Mouse (Mus musculus) forebrain, embryonic 15.5 days (tissue): ENCODE results near the gene Dtx1. TPM values are rescaled to one million over a fixed set of nuclear protein-coding genes. Genes with fewer than 3 reads are reported as not detected.

ENCODE experiments used
- ATAC-seq: fragments of 200-750 bp; cut with Nextera tagmentation; replicated peaks from 2 replicates; pipeline ENCODE4 v1.8.0; 2017; ENCODE audit warnings: mild to moderate bottlenecking, moderate TSS enrichment, moderate library complexity
- H3K27ac ChIP-seq: fragments of 300-500 bp; sonication (generic); replicated peaks from 2 replicates; pipeline ENCODE4 v1.5.1; 2015; ENCODE audit warnings: mild to moderate bottlenecking, inconsistent platforms
- H3K27me3 ChIP-seq: fragments of 300-500 bp; sonication (generic); 2 replicates; pipeline ENCODE4 v1.6.1; 2015; ENCODE audit warnings: inconsistent platforms
- H3K36me3 ChIP-seq: fragments of 300-500 bp; sonication (generic); 2 replicates; pipeline ENCODE4 v1.6.1; 2015; ENCODE audit warnings: mild to moderate bottlenecking, inconsistent platforms
- H3K4me1 ChIP-seq: fragments of 300-500 bp; sonication (generic); 2 replicates; pipeline ENCODE4 v1.6.1; 2015; ENCODE audit warnings: inconsistent platforms
- H3K4me2 ChIP-seq: fragments of 300-500 bp; sonication (generic); replicated peaks from 2 replicates; pipeline ENCODE4 v1.6.1; 2015; ENCODE audit warnings: mild to moderate bottlenecking, inconsistent platforms
- H3K4me3 ChIP-seq: fragments of 300-500 bp; sonication (generic); 2 replicates; pipeline ENCODE4 v1.5.1; 2015; ENCODE audit warnings: mild to moderate bottlenecking, inconsistent platforms
- H3K9ac ChIP-seq: fragments of 300-500 bp; sonication (generic); replicated peaks from 2 replicates; pipeline ENCODE4 v1.6.1; 2015; ENCODE audit warnings: mild to moderate bottlenecking, inconsistent platforms
- H3K9me3 ChIP-seq: fragments of 300-500 bp; sonication (generic); 2 replicates; pipeline ENCODE4 v1.6.1; 2016; ENCODE audit warnings: inconsistent platforms
- WGBS: fragments of 180-500 bp; shearing (Covaris S2); methylation state at CpG from one replicate; pipeline ENCODE4 v1.1.7; 2015; ENCODE audit warnings: mixed read lengths; 5-methylcytosine and 5-hydroxymethylcytosine counted together
- polyA plus RNA-seq: library from polyadenylated mRNA; unstranded; fragments of >200 nt; fragmentation: Nextera tagmentation; extraction: Ambion mirVana; gene quantifications from 2 replicates; pipeline ENCODE4 v1.2.1, GENCODE M21; 2015

Dtx1 gene
- polyA plus RNA-seq, 1 experiment from 2014 or later: 52.8 TPM

GRCm38 (mm10) chr5:120702969-120703368, 8.8 kb downstream of the Dtx1 start:
- H3K4me1 ChIP-seq: peaks cover 70% of the 10 kb centered on the region
- H3K27ac ChIP-seq: 0 out of 2 replicates have a peak overlapping the region, but pooled peaks have one; percentile 4
- H3K9me3 ChIP-seq: no peaks in the 10 kb centered on the region
- no peaks in the 10 kb centered on the region for H3K27me3 ChIP-seq
- no peak overlapping the region for H3K4me3 ChIP-seq
- no peak overlapping the region for H3K9ac ChIP-seq
- 51% methylated on average over 2 of the region's 2 CpGs for WGBS
- H3K36me3 ChIP-seq: no peaks in the 10 kb centered on the region
- ATAC-seq: no peak
- H3K4me2 ChIP-seq: no peak overlapping the region

- Histone ChIP-seq H3K9ac (no peak overlapping the region), H3K27me3 (no peaks in the 10 kb centered on the region), H3K4me3 (no peak overlapping the region), H3K4me2 (no peak overlapping the region), H3K4me1 (peaks cover 64% of the 10 kb centered on the region), H3K27ac (no peak overlapping the region), H3K36me3 (no peaks in the 10 kb centered on the region), H3K9me3 (no peaks in the 10 kb centered on the region)
- 72% methylated on average over 4 of the region's 4 CpGs for WGBS
- no peak for ATAC-seq
Measured at GRCm38 (mm10) chr5:120702421-120702820, 9.3 kb downstream of the Dtx1 start.

DNA sequence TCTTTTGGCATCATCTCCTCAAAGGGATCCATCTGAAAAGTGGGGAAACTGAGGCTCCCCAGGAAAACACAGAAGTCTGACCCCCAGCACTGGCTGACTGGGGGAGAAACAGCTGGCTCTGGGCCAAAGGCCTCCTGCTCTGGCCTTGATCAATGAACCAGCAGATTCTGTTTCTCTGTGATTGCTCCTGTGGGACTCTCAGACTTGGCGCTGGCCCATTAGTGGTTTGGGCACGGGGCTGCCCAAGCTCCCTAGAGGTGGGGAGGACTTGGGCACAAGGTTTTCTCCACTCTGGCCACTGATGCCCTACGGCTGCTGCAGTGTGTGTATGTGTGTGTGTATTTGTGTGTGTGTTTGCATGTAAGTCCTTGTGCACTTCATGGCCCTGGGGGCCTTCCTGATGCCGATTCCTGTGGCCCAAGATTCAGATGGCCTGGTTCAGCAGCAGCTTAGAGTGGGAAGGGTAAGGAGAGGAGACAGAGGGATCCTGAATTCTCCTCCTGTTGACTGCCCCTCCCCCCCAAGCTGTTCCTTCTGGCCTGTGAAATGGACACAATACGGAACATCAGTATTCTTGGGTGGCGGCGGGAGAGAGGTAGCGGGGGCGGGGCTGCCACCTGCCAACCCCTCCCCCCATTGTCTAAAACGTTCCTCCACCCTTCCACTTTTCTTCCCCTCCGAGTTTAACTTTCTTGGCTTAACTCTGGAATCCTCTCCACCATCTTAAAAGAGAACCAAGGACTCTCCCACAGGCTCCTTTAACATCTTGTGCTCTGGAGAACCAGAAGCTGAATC, 10.5 kb downstream of the Dtx1 start:
- Histone ChIP-seq H3K4me3 (no peak overlapping the region), H3K27ac (no peak overlapping the region), H3K4me2 (no peak overlapping the region), H3K9ac (no peak overlapping the region), H3K27me3 (no peaks in the 10 kb centered on the region), H3K9me3 (no peaks in the 10 kb centered on the region), H3K36me3 (no peaks in the 10 kb centered on the region), H3K4me1 (peaks cover 52% of the 10 kb centered on the region)
- WGBS: 56% methylated on average over 11 of the region's 11 CpGs
- ATAC-seq: no peak

- Histone ChIP-seq H3K27ac (peak overlapping the region; percentile 31; the same call in 1 of the 2 replicates), H3K27me3 (peaks cover 23% of the 10 kb centered on the region), H3K9ac (no peak overlapping the region), H3K36me3 (peaks cover 8% of the 10 kb centered on the region), H3K9me3 (no peaks in the 10 kb centered on the region), H3K4me3 (no peak overlapping the region), H3K4me1 (peaks cover 47% of the 10 kb centered on the region), H3K4me2 (no peak overlapping the region)
- no peak for ATAC-seq
- 26% methylated on average over 16 of the region's 16 CpGs for WGBS
Measured at GRCm38 (mm10) chr5:120698801-120699391, 12.8 kb downstream of the Dtx1 start.

DNA sequence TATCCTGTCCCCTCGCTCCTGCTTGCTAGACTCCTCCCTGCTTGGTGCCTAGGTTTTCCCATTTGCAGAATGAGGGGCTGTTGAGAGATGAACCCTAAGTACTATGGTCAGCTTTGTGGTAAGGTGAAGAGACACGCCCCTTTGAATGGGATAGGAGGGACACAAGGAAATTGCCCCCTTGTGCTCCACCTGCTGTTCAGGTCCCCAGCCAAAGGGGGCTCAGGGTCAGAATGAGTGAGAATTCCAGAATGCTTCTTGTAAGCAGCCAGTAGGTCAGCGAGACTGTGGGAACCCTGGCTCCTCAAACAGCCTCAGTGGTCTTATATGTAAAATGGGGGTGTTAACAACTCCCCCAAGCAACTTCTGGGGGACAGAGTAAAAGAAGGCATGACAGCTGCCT, 13.5 kb downstream of the Dtx1 start:
- 72% methylated on average over 3 of the region's 3 CpGs for WGBS
- peaks cover 26% of the 10 kb centered on the region for H3K27me3 ChIP-seq
- no peaks in the 10 kb centered on the region for H3K9me3 ChIP-seq
- no peak overlapping the region for H3K27ac ChIP-seq
- H3K4me1 ChIP-seq: peaks cover 47% of the 10 kb centered on the region
- no peak for ATAC-seq
- no peak overlapping the region for H3K4me3 ChIP-seq
- H3K4me2 ChIP-seq: no peak overlapping the region
- no peak overlapping the region for H3K9ac ChIP-seq
- peaks cover 14% of the 10 kb centered on the region for H3K36me3 ChIP-seq

DNA sequence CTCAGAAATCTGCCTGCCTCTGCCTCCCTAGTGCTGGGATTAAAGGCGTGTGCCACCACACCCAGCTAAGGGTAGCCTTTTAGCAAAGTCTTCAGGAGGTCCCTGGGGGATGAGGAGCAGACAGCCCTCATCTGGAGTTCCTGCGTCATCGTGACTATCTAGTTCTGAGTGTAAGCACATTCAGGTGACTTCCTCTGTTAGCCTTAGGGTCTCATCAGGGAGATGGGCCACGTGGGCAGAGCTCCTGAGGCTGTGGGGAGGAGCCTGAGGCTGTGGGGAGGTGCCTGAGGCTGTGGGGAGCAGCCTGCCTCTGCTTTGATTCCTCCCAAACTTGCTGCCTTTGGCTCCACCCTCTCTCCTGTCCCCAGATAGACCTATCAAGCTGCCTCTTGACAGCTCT, 14.9 kb downstream of the Dtx1 start:
- H3K4me3 ChIP-seq: no peak overlapping the region
- ATAC-seq: no peak
- no peaks in the 10 kb centered on the region for H3K9me3 ChIP-seq
- H3K9ac ChIP-seq: no peak overlapping the region
- peaks cover 26% of the 10 kb centered on the region for H3K27me3 ChIP-seq
- H3K4me2 ChIP-seq: no peak overlapping the region
- no peak overlapping the region for H3K27ac ChIP-seq
- H3K36me3 ChIP-seq: peaks cover 17% of the 10 kb centered on the region
- 65% methylated on average over 4 of the region's 4 CpGs for WGBS
- H3K4me1 ChIP-seq: peaks cover 39% of the 10 kb centered on the region

DNA sequence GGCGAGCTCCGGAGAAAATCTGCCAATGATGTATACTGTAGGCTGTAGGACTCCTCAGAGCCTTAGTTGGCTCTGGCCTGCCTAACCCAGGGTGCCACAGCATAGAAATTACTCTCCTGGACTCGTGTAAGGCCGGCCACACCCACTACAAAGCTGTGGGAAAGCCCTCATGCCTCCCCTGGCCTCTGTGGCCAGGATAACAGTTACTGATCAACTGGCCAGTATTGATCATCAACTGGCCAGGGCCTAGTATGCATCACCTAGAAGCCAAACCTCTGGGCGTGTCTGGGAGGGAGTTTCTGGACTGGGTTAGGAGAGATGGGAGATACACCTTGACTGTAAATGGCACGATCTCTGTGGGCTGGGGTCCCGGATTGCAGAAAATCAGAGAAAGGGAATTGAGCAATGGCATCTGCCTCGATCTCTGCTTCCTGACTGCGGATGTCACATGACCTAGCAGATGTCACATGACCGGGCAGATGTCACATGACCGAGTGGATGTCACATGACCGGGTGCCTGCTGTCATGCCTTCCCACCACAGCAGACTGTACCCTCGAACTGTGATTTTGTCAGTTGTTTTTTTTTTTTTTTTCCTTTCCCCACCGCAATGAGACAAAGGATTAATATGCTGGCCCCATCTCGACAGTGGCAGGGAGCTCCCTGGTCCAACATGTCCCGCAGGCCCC, 15.5 kb downstream of the Dtx1 start:
- Histone ChIP-seq H3K27me3 (peaks cover 26% of the 10 kb centered on the region), H3K4me3 (no peak overlapping the region), H3K4me2 (no peak overlapping the region), H3K9me3 (no peaks in the 10 kb centered on the region), H3K27ac (no peak overlapping the region), H3K4me1 (peaks cover 36% of the 10 kb centered on the region), H3K36me3 (peaks cover 17% of the 10 kb centered on the region), H3K9ac (no peak overlapping the region)
- ATAC-seq: no peak
- WGBS: 74% methylated on average over 16 of the region's 16 CpGs

- peaks cover 26% of the 10 kb centered on the region for H3K27me3 ChIP-seq
- H3K4me2 ChIP-seq: peak overlapping the region; percentile 11; the same call in 1 of the 2 replicates
- H3K9me3 ChIP-seq: no peaks in the 10 kb centered on the region
- WGBS: 3% methylated on average over 41 of the region's 41 CpGs
- no peak overlapping the region for H3K27ac ChIP-seq
- H3K4me3 ChIP-seq: no peak overlapping the region
- no peak overlapping the region for H3K9ac ChIP-seq
- H3K4me1 ChIP-seq: peaks cover 28% of the 10 kb centered on the region
- no peak for ATAC-seq
- peaks cover 17% of the 10 kb centered on the region for H3K36me3 ChIP-seq
Measured at GRCm38 (mm10) chr5:120694695-120695074, 17.0 kb downstream of the Dtx1 start.

DNA sequence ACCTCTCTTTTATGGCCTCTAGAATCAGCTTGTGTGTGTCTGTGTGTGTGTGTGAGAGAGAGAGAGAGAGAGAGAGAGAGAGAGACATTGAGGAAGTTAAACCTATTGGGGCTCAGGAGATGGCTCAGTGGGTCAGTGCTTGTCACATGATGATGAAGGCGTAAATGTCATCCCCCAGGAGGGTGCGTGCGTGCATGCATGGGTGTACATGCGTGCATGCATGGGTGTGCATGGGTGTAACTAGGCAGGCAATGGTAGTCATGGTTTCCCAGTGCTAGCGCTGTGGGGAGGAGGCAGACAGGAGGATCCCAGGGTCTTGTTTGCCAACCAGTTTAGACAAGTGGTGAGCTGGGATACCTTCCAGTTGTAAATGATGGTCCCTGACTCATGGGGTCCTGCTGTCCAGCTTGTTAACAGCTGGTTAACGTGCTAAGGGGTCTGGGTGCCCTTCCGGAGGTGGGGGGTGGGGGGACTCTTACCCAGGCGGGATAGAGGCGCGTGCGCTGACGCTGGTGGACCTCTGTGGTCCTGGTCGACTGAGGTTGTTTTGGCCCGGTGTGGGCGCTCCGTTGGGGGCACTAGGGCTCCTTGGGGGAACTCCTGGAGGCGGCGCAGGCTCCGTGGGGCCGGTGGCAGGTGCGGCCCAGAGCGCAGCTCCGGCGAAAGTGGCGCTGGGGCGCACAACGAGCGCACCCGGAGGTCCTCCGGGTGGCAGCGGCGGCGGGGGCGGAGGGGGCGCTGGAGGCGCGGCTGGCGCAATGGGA, 17.6 kb downstream of the Dtx1 start:
- no peak overlapping the region for H3K9ac ChIP-seq
- H3K4me3 ChIP-seq: no peak overlapping the region
- H3K4me2 ChIP-seq: peak overlapping the region; percentile 11; the same call in 1 of the 2 replicates
- peaks cover 22% of the 10 kb centered on the region for H3K4me1 ChIP-seq
- H3K9me3 ChIP-seq: no peaks in the 10 kb centered on the region
- ATAC-seq: no peak
- H3K27ac ChIP-seq: no peak overlapping the region
- peaks cover 17% of the 10 kb centered on the region for H3K36me3 ChIP-seq
- H3K27me3 ChIP-seq: peaks cover 26% of the 10 kb centered on the region
- WGBS: 15% methylated on average over 38 of the region's 38 CpGs

- peaks cover 17% of the 10 kb centered on the region for H3K36me3 ChIP-seq
- ATAC-seq: no peak
- no peak overlapping the region for H3K4me3 ChIP-seq
- no peak overlapping the region for H3K27ac ChIP-seq
- H3K4me1 ChIP-seq: peaks cover 13% of the 10 kb centered on the region
- peaks cover 26% of the 10 kb centered on the region for H3K27me3 ChIP-seq
- H3K4me2 ChIP-seq: no peak overlapping the region
- H3K9me3 ChIP-seq: no peaks in the 10 kb centered on the region
- WGBS: 82% methylated on average over 19 of the region's 19 CpGs
- H3K9ac ChIP-seq: no peak overlapping the region
Measured at GRCm38 (mm10) chr5:120692034-120692433, 19.7 kb downstream of the Dtx1 start.

DNA sequence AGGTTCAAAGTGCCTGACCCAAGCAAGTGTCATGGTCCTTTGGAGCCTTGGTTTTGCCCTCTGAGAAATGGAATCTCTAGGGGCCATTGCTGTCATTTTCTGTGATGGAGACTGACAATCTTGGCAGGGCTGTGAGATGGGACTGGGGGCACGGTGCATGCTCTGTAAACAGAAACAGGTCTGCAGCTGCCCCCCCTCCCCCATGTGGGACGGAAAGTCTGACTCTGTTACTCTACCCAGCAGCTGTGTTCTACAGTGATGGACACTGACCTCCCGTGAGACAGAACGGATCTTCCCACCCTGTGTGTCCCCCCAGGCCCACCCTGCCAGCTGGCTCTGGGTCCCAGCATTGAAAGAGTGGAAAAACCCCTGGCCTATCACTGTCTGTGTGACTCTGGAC, 21.3 kb downstream of the Dtx1 start:
- no peak for ATAC-seq
- Histone ChIP-seq H3K27ac (no peak overlapping the region), H3K9me3 (no peaks in the 10 kb centered on the region), H3K4me2 (no peak overlapping the region), H3K4me1 (peaks cover 13% of the 10 kb centered on the region), H3K27me3 (peaks cover 19% of the 10 kb centered on the region), H3K9ac (no peak overlapping the region), H3K4me3 (no peak overlapping the region), H3K36me3 (peaks cover 25% of the 10 kb centered on the region)
- WGBS: 65% methylated on average over 4 of the region's 4 CpGs

- no peak overlapping the region for H3K9ac ChIP-seq
- H3K36me3 ChIP-seq: peaks cover 14% of the 10 kb centered on the region
- no peak overlapping the region for H3K4me2 ChIP-seq
- no peak overlapping the region for H3K4me3 ChIP-seq
- WGBS: 40% methylated on average over 4 of the region's 4 CpGs
- H3K4me1 ChIP-seq: no peaks in the 10 kb centered on the region
- H3K27ac ChIP-seq: no peak overlapping the region
- no peak for ATAC-seq
- H3K9me3 ChIP-seq: no peaks in the 10 kb centered on the region
- H3K27me3 ChIP-seq: no peaks in the 10 kb centered on the region
Measured at GRCm38 (mm10) chr5:120688434-120688833, 23.3 kb downstream of the Dtx1 start.
